Mouse (Mus musculus): ENCODE data around the gene Dmgdh. TPM values are rescaled to one million over a fixed set of nuclear protein-coding genes. Genes with fewer than 3 reads are reported as not detected.

The Dmgdh gene
- total and polyA plus RNA-seq, 3 experiments: 0.20 to 0.27 TPM; not detected in 1

DNA sequence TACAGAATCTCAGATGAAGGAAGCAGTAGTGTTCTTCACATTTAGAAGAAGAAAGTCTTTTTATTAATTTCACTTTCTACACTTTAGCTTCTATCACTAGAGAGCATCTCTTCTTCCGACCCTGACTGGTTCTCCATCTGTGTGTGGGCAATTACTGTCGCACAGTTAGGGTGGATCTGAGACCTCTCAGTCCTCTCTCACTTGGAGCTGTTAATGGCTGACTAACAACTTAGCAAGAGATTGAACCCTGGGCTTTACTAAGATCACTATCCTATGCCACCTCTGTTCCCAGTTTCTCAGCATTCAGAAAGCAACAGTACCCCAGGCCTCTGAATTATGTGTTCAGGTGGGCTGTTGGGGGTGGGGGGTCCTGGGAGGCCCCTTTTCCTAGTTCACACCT, 937 bp upstream of the Dmgdh start:
- Histone ChIP-seq H3K4me2 (ENCODE audit: insufficient read depth, low read depth, poor library complexity, severe bottlenecking) (no peak overlapping the region), H3K4me3 (replicated peaks in 1 of 3; ENCODE audit: low read depth in 2 of 3, low read length in 2 of 3, poor library complexity in 1 of 3) (no peak overlapping the region), H3K27ac (ENCODE audit: insufficient read depth, low read depth) (no peak overlapping the region), H3K79me2 (replicated peaks; ENCODE audit: control insufficient read depth, extremely low read depth, insufficient read depth, poor library complexity, severe bottlenecking) (no peaks in the 10 kb centered on the region), H3K4me1 (ENCODE audit: control insufficient read depth in 1 of 2, insufficient read depth in 2 of 2) (no peaks in the 10 kb centered on the region), H3K36me3 (replicated peaks in 1 of 2; ENCODE audit: control insufficient read depth in 1 of 2, insufficient read depth in 1 of 2, low read length in 1 of 2) (no peaks in the 10 kb centered on the region), H3K9me3 (replicated peaks; ENCODE audit: low read length) (no peaks in the 10 kb centered on the region), H3K9ac (ENCODE audit: insufficient read depth, low read depth) (no peak overlapping the region), H3K27me3 (replicated peaks) (no peaks in the 10 kb centered on the region)
- in situ Hi-C loops (cut with MboI; ENCODE audit: low pct_ligation_motif_present, low pct_unique_long_range_greater_than_20kb, low sequenced_read_pairs) (no loop called here), dilution Hi-C loops (cut with MboI; ENCODE audit: extremely low pct_ligation_motif_present, extremely low pct_unique_long_range_greater_than_20kb, low sequenced_read_pairs) (no loop called here)
- no peak for DNase-seq (ENCODE audit: extremely low read depth)
- TF ChIP-seq MEF2A (IDR thresholded peaks at IDR 0.05; ENCODE audit: borderline replicate concordance, low read depth, low read length) (no peak), ZC3H11A (IDR thresholded peaks at IDR 0.05; ENCODE audit: low read depth, low read length) (no peak), CHD1 (IDR thresholded peaks at IDR 0.05; ENCODE audit: low read depth, low read length) (no peak), JUND (conservative IDR thresholded peaks at IDR 0.05; ENCODE audit: low read depth, low read length) (no peak), RCOR1 (conservative IDR thresholded peaks at IDR 0.05; ENCODE audit: low read depth, low read length) (no peak), POLR2A (IDR thresholded peaks at IDR 0.05; ENCODE audit: low read depth, low read length) (no peak), ZNF384 (IDR thresholded peaks at IDR 0.05; ENCODE audit: low read depth, low read length) (no peak), ZKSCAN1 (IDR thresholded peaks at IDR 0.05; ENCODE audit: borderline replicate concordance, low read depth, low read length) (no peak), CHD2 (IDR thresholded peaks at IDR 0.05; ENCODE audit: low read length) (no peak), KAT2A (IDR thresholded peaks at IDR 0.05; ENCODE audit: insufficient replicate concordance, low read length) (no peak), MAZ (IDR thresholded peaks at IDR 0.05; ENCODE audit: low read depth, low read length) (no peak), MAFK (IDR thresholded peaks at IDR 0.05; ENCODE audit: insufficient replicate concordance, low read length) (no peak), PAX5 (IDR thresholded peaks at IDR 0.05; ENCODE audit: low read length) (no peak)

DNA sequence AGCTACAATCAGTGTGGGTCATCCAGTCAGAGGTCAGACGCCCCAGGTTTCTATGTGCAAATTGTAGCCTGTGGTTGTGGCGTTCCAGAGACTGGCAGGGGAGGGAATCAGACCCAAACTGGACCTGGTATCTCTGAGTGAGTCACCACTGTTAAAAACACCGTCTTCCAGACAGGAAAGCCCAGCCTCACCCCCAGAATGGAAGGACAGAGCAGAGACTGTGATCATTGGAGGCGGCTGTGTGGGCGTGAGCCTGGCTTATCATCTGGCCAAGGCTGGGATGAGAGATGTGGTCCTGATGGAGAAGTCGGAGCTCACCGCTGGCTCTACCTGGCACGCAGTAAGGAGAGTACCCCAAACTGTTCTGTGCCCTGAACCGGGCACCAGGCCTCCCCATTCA, 2.6 kb downstream of the Dmgdh start:
- H3K9ac ChIP-seq (ENCODE audit: insufficient read depth, low read depth): no peak overlapping the region
- no peak for DNase-seq (ENCODE audit: extremely low read depth)
- H3K4me1 ChIP-seq (ENCODE audit: control insufficient read depth in 1 of 2, insufficient read depth in 2 of 2): no peaks in the 10 kb centered on the region
- dilution Hi-C loops (cut with MboI; ENCODE audit: extremely low pct_ligation_motif_present, extremely low pct_unique_long_range_greater_than_20kb, low sequenced_read_pairs) (no loop called here), in situ Hi-C loops (cut with MboI; ENCODE audit: low pct_ligation_motif_present, low pct_unique_long_range_greater_than_20kb, low sequenced_read_pairs) (no loop called here)
- no peak overlapping the region for H3K27ac ChIP-seq (ENCODE audit: insufficient read depth, low read depth)
- no peak overlapping the region for H3K4me2 ChIP-seq (ENCODE audit: insufficient read depth, low read depth, poor library complexity, severe bottlenecking)
- H3K27me3 ChIP-seq (replicated peaks): no peaks in the 10 kb centered on the region
- H3K9me3 ChIP-seq (replicated peaks; ENCODE audit: low read length): no peaks in the 10 kb centered on the region
- no peak overlapping the region for H3K4me3 ChIP-seq (replicated peaks in 1 of 3; ENCODE audit: low read depth in 2 of 3, low read length in 2 of 3, poor library complexity in 1 of 3)
- H3K36me3 ChIP-seq (replicated peaks in 1 of 2; ENCODE audit: control insufficient read depth in 1 of 2, insufficient read depth in 1 of 2, low read length in 1 of 2): no peaks in the 10 kb centered on the region
- H3K79me2 ChIP-seq (replicated peaks; ENCODE audit: control insufficient read depth, extremely low read depth, insufficient read depth, poor library complexity, severe bottlenecking): no peaks in the 10 kb centered on the region
- no peak for TF ChIP-seq CHD2 (IDR thresholded peaks at IDR 0.05; ENCODE audit: low read length)
- no peak for TF ChIP-seq MAZ (IDR thresholded peaks at IDR 0.05; ENCODE audit: low read depth, low read length)
- TF ChIP-seq MXI1 (IDR thresholded peaks at IDR 0.05; ENCODE audit: low read depth, low read length): no peak
- TF ChIP-seq CHD1 (IDR thresholded peaks at IDR 0.05; ENCODE audit: low read depth, low read length): no peak
- TF ChIP-seq PAX5 (IDR thresholded peaks at IDR 0.05; ENCODE audit: low read length): no peak
- TF ChIP-seq ZMIZ1 (IDR thresholded peaks at IDR 0.05; ENCODE audit: low read depth, low read length): no peak
- TF ChIP-seq MYC (IDR thresholded peaks at IDR 0.05; ENCODE audit: low read depth, low read length): no peak
- TF ChIP-seq UBTF (IDR thresholded peaks at IDR 0.05; ENCODE audit: low read depth, low read length): no peak

All from CH12.LX (cell line).